Mouse (Mus musculus) hindbrain, embryonic 16.5 days (tissue): Measurements from ENCODE around the gene Paqr4. TPM values are rescaled to one million over a fixed set of nuclear protein-coding genes. Genes with fewer than 3 reads are reported as not detected.

Experiments used
- ATAC-seq: fragments of 200-750 bp; cut with Nextera tagmentation; 2 replicates; pipeline ENCODE4 v1.8.0; 2017; ENCODE audit warnings: moderate TSS enrichment, moderate library complexity
- H3K27ac ChIP-seq: fragments of 300-500 bp; sonication (generic); 2 replicates; pipeline ENCODE4 v1.5.1; 2014; ENCODE audit warnings: low read depth, mild to moderate bottlenecking, control low read depth, low read length, moderate library complexity
- H3K27me3 ChIP-seq: fragments of 300-500 bp; sonication (generic); replicated peaks from 2 replicates; pipeline ENCODE4 v1.6.1; 2014; ENCODE audit warnings: low read length; ENCODE audit not compliant: control insufficient read depth, insufficient read depth
- H3K36me3 ChIP-seq: fragments of 300-500 bp; sonication (generic); 2 replicates; pipeline ENCODE4 v1.6.1; 2014; ENCODE audit warnings: mild to moderate bottlenecking, low read length, moderate library complexity, mixed read lengths; ENCODE audit not compliant: control insufficient read depth, insufficient read depth
- H3K4me1 ChIP-seq: fragments of 300-500 bp; sonication (generic); 2 replicates; pipeline ENCODE4 v1.6.1; 2014; ENCODE audit warnings: low read depth, low read length; ENCODE audit not compliant: control insufficient read depth, insufficient read depth
- H3K4me2 ChIP-seq: fragments of 300-500 bp; sonication (generic); 2 replicates; pipeline ENCODE4 v1.6.1; 2014; ENCODE audit warnings: mild to moderate bottlenecking, low read length, control low read depth, moderate library complexity
- H3K4me3 ChIP-seq: fragments of 300-500 bp; sonication (generic); 2 replicates; pipeline ENCODE4 v1.5.1; 2014; ENCODE audit warnings: mild to moderate bottlenecking, low read length, control low read depth, moderate library complexity
- H3K9ac ChIP-seq: fragments of 300-500 bp; sonication (generic); 2 replicates; pipeline ENCODE4 v1.6.1; 2014; ENCODE audit warnings: low read depth, mild to moderate bottlenecking, control low read depth, low read length, moderate library complexity
- H3K9me3 ChIP-seq: fragments of 300-500 bp; sonication (generic); 2 replicates; pipeline ENCODE4 v1.6.1; 2014; ENCODE audit warnings: mild to moderate bottlenecking, low read length, moderate library complexity; ENCODE audit not compliant: control insufficient read depth
- WGBS: fragments of 180-500 bp; shearing (Covaris S2); extraction: QIAGEN DNeasy Blood & Tissue Kit; methylation state at CpG from one replicate; pipeline ENCODE4 v1.1.7; 2014; 5-methylcytosine and 5-hydroxymethylcytosine counted together
- polyA plus RNA-seq: library from polyadenylated mRNA; unstranded; fragments of >200 nt; fragmentation: Nextera tagmentation; extraction: Ambion mirVana; gene quantifications from 2 replicates; pipeline ENCODE4 v1.2.1, GENCODE M21; 2015

Paqr4 gene
- polyA plus RNA-seq, 1 experiment from 2014 or later: 84.1 TPM

DNA sequence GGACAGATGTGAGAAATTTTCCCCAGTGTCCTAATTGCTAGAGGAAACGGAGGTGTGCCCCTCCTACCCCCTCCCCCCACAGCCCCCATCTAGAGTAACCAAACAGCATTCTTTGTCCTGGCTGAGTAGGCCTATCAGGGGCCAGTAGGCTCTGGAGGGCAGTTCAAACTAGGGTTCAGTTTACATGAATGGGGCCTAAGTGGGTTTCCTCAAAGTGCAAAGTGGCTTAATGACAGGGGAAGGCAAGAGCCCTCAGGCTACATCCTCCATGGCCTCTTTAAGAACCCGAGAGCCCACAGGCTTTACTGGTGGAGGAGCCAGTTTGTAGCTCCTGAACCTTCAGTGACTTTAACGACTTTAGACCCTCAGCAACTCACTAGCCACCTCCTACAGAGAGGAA lies 44.9 kb downstream of the Paqr4 start:
- H3K4me1 ChIP-seq: peaks cover 7% of the 10 kb centered on the region
- WGBS: 16% methylated on average over 3 of the region's 3 CpGs
- no peak for ATAC-seq
- H3K27me3 ChIP-seq: peaks cover 11% of the 10 kb centered on the region
- H3K4me3 ChIP-seq: no peak overlapping the region
- no peaks in the 10 kb centered on the region for H3K36me3 ChIP-seq
- H3K4me2 ChIP-seq: no peak overlapping the region
- no peaks in the 10 kb centered on the region for H3K9me3 ChIP-seq
- no peak overlapping the region for H3K9ac ChIP-seq
- H3K27ac ChIP-seq: no peak overlapping the region

DNA sequence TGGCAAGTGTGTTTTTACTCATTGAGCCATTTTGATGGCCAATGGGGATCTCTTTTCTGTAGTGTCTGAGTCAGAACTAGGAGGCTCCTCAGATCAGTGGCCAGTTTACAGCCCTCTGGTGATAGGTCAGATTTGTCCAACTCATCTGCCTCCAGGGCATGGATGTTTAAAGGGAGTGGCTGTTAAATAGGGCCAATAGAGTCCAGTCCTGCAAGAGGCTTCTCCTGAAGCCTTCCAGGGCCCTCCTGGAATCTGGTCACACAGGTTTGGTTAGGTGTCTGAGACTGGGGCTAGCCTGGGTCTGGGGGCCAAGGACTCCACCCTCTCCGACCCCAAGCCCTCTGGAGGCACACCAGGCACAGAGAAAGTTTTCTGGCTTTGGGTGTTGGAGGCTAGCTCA lies 46.2 kb downstream of the Paqr4 start:
- WGBS: 88% methylated on average over 1 of the region's 1 CpGs
- Histone ChIP-seq H3K4me2 (no peak overlapping the region), H3K4me3 (no peak overlapping the region), H3K9me3 (no peaks in the 10 kb centered on the region), H3K9ac (no peak overlapping the region), H3K27ac (no peak overlapping the region), H3K4me1 (peaks cover 5% of the 10 kb centered on the region), H3K36me3 (no peaks in the 10 kb centered on the region), H3K27me3 (peaks cover 11% of the 10 kb centered on the region)
- no peak for ATAC-seq

Other genes starting within 250 kb of the Paqr4 start
- gene Zfp213, start 176.6 kb downstream of the Paqr4 start, polyA plus RNA-seq: 17.0 and 18.0 TPM in 2 replicates
- gene Zfp13, start 141.4 kb downstream of the Paqr4 start, polyA plus RNA-seq: 26.4 and 29.1 TPM in 2 replicates
- gene Zscan10, start 140.0 kb downstream of the Paqr4 start, polyA plus RNA-seq: 0.20 and 0.25 TPM in 2 replicates
- 1.2 and 1.5 TPM in 2 replicates for gene Mmp25, start 95.6 kb downstream of the Paqr4 start, polyA plus RNA-seq
- gene Bicdl2, start 80.4 kb downstream of the Paqr4 start, polyA plus RNA-seq: 0.19 TPM in 1 of 2 replicates, not detected in the other
- gene Hcfc1r1, start 67.3 kb downstream of the Paqr4 start, polyA plus RNA-seq: 150 and 153 TPM in 2 replicates
- gene Thoc6, start 67.0 kb downstream of the Paqr4 start, polyA plus RNA-seq: 41.3 and 42.1 TPM in 2 replicates
- gene Tnfrsf12a, start 63.4 kb downstream of the Paqr4 start, polyA plus RNA-seq: 5.8 and 6.1 TPM in 2 replicates
- 0.34 and 0.54 TPM in 2 replicates for gene Cldn6, start 61.6 kb downstream of the Paqr4 start, polyA plus RNA-seq
- gene Cldn9, start 56.8 kb downstream of the Paqr4 start, polyA plus RNA-seq: 1.6 and 2.0 TPM in 2 replicates
- gene 1520401A03Rik, start 18.1 kb downstream of the Paqr4 start, polyA plus RNA-seq: 0.13 TPM in 1 of 2 replicates, not detected in the other
- 20.8 and 21.1 TPM in 2 replicates for gene Pkmyt1, start 14.5 kb downstream of the Paqr4 start, polyA plus RNA-seq
- 1.4 and 1.8 TPM in 2 replicates for gene Kremen2, start 5.0 kb upstream of the Paqr4 start, polyA plus RNA-seq
- gene Flywch1, start 30.7 kb upstream of the Paqr4 start, polyA plus RNA-seq: 202 and 203 TPM in 2 replicates
- gene Flywch2, start 45.2 kb upstream of the Paqr4 start, polyA plus RNA-seq: 73.9 and 86.2 TPM in 2 replicates
- 410 and 420 TPM in 2 replicates for gene Srrm2, start 49.7 kb upstream of the Paqr4 start, polyA plus RNA-seq
- gene Elob, start 88.3 kb upstream of the Paqr4 start, polyA plus RNA-seq: 1,167 and 1,245 TPM in 2 replicates
- gene Prss33, start 95.2 kb upstream of the Paqr4 start, polyA plus RNA-seq: 0.17 TPM in 1 of 2 replicates, not detected in the other
- 0.14 TPM in 1 of 2 replicates, not detected in the other for gene Prss32, start 103.0 kb upstream of the Paqr4 start, polyA plus RNA-seq
- gene Prss41, start 103.3 kb upstream of the Paqr4 start, polyA plus RNA-seq: 1.2 and 2.0 TPM in 2 replicates
- gene Prss21, start 127.2 kb upstream of the Paqr4 start, polyA plus RNA-seq: not detected in 2 replicates
- gene Dcpp1, start 140.0 kb upstream of the Paqr4 start, polyA plus RNA-seq: not detected in 2 replicates
- gene Dcpp2, start 140.0 kb upstream of the Paqr4 start, polyA plus RNA-seq: not detected in 2 replicates
- gene Dcpp3, start 176.6 kb upstream of the Paqr4 start, polyA plus RNA-seq: 0.24 TPM in 1 of 2 replicates, not detected in the other
- not detected in 2 replicates for gene Sbp, start 200.8 kb upstream of the Paqr4 start, polyA plus RNA-seq
- gene Sbpl, start 214.4 kb upstream of the Paqr4 start, polyA plus RNA-seq: not detected in 2 replicates
- gene Prss30, start 239.7 kb upstream of the Paqr4 start, polyA plus RNA-seq: not detected in 2 replicates